Mouse (Mus musculus) adrenal gland, adult (tissue): Measurements from ENCODE around the gene Dram1.

Source experiments
- DNase-seq, 2 experiments: peaks; one replicate each; pipeline ENCODE4 v3.0.0; 2022 to 2023; ENCODE audit warnings: low spot score in 1 of 2; ENCODE audit not compliant: inconsistent age in 2 of 2

Dram1 gene

GRCm38 (mm10) chr10:88301802-88302470 lies 76.9 kb downstream of the Dram1 start:
- no peak for DNase-seq

- no peak for DNase-seq
Measured at GRCm38 (mm10) chr10:88296991-88297390, 81.9 kb downstream of the Dram1 start.

GRCm38 (mm10) chr10:88295091-88295490 lies 83.8 kb downstream of the Dram1 start:
- no peak for DNase-seq

DNA sequence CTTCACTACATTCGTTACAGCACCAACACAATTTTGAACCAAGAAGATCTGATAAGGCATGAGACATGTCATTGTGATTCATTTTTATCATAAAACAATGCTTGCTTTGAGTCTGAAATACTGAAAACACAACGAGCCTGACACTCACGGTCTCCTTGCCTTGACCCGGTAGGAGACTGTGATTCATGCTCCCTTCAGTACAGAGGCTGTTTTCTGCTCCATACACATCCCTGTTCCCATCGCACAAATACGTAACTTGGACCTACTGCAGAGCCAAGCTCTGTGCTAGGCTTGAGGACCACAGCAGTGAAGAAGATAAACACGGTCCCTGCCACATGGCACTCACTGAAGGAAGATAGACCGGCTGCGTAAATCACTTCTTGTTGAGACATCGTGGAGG lies 90.8 kb downstream of the Dram1 start:
- peak; percentile 32 to 78 for DNase-seq

DNA sequence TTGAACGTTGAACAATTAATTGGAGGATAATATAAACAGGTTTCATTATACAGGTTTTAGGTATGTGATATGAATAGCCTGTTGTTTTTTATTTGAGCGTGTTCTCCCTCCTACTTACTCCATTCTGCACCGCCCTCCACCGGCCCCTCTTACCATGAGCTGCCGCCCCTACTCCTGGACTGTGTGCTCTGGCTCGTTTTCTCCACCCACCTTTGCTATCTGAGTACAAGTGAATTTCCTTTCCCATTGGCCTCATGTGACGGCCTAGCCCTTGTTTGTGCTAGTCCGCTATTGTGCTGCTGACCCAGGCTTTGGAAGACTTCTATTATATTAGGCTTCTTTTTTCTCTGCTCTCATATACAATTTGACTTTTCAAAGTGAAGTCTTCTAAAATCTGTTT lies 91.6 kb downstream of the Dram1 start:
- DNase-seq = no peak

DNA sequence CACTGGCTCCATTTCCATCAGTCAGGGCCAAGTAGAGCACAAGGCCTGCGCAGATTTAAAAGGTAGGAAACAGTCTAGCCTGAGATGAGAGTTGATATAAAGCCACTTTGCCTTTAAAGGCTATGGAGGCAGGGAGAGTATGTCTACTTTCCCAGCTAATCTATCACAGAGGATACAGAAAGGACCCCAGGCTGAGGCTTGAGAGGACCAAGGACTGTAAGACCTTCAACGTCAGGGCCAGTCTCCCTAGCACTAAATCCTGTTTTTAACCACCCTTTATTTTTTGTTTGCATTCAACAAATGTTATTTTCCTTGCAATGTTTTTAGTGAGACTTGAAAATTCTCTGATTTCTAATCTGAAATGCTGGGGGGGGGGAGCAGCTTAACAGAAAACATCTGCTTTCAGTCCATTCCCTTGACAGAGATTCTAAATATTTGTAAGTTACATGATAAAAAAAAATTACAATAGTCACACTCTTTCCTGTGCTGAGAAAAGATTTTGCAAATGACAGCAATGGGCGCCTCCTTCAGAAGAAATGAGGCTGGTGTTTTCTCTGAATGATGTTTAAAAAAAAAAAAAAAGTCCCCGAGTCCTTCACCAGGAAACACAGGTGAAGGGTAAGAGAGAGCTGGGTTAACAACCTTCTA lies 94.4 kb downstream of the Dram1 start:
- DNase-seq = no peak

GRCm38 (mm10) chr10:88281699-88282098 lies 97.2 kb downstream of the Dram1 start:
- no peak for DNase-seq

DNA sequence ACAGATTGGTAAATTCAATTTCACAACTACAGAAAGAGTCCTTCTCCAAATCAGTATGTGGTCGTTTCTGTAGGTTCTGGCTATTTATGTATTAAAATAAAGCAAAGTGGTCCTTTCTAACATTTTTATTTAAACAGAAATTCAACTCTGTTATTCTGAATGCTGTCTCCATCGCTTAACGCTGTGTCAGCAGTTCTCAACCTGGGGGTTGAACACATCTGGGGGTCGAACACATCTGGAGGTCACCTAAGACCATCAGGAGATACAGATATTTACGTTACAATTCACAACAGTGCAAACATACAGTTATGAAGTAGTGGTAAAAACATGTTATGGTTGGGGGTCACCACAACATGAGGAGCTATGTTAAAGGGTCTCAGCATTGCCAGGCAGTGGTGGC lies 104.8 kb downstream of the Dram1 start:
- no peak for DNase-seq
